In the genomic region with DNA sequence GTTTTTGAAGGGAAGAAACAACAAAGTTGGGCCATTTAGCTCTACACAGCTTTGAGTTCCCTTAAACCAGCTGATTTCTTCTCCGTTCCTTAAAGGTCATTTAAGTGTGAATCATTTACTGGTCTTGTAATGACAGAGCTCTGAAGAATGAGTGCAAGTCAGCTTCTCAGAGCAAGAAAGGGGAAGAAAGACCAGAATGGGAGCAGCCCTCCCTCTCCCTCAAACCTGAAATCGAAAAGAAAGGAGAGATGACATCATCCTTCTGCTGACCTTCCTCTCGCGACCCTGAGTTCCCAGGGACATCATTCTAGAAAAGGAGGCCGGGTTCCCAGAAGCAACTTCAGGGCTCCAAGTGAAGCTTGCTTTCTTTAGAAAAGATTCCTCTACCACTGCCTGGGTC, we compare ENCODE assay signal across 12 mouse cellular contexts. TPM values are rescaled to one million over a fixed set of nuclear protein-coding genes. Genes with fewer than 3 reads are reported as not detected.
A peak's percentile ranks its signal among the peaks of the same experiment; 100 is the strongest.
DNase-seq lines count a peak whose midpoint lies in the region; ATAC-seq and TF ChIP-seq lines count a peak whose summit lies in the region.
"Had no signal": no experiment of that assay in that cellular context is flagged by ENCODE, and none has a peak within 500 bp of the region (broad histone marks: within the 10 kb centered on the region; RNA-seq: fewer than 3 reads in every experiment).

No protein-coding gene starts in this region.

- ATAC-seq in forebrain, embryonic 12.5 days (ENCODE audit: low FRiP score), result no peak
- ATAC-seq in kidney, postnatal 0 days (replicated peaks; ENCODE audit: low FRiP score, low read depth), result peak; percentile 59; the same call in 1 of the 2 replicates
- peak; percentile 37 for ATAC-seq in Patski
- no peak for ATAC-seq in cerebellum, adult (ENCODE audit: insufficient number of reproducible peaks, low FRiP score, low TSS enrichment)

- in situ Hi-C loops in Patski (cut with MboI; ENCODE audit: low pct_unique_long_range_greater_than_20kb), result no loop called here

- CTCF ChIA-PET in Patski (lab: Charles Lee), result interaction anchor here (0.7 to 1.4 kb wide), 7 partner anchors 9 to 183 kb away, joined by 3 to 6 read pairs (median 4); no protein-coding TSS in a partner anchor

- WGBS in forebrain, embryonic 10.5 days, result 59% methylated on average over 5 of the region's 5 CpGs
- 33% methylated on average over 5 of the region's 5 CpGs for WGBS in forebrain, embryonic 12.5 days
- 31% methylated on average over 5 of the region's 5 CpGs for WGBS in kidney, postnatal 0 days

- no peak for DNase-seq in forebrain, embryonic 10.5 days (ENCODE audit: extremely low spot score, low spot score)
- peak; percentile 34 for DNase-seq in kidney, postnatal 0 days (ENCODE audit: low spot score)
- DNase-seq in kidney, adult 8-10 months, result no peak
- DNase-seq in Patski (ENCODE audit: low read depth, low spot score), result no peak
- DNase-seq in fibroblast of lung, adult 2 months (ENCODE audit: low read depth), result peak; percentile 85
- DNase-seq in lung, postnatal 36 days, result no peak
- DNase-seq: cerebellum, adult 11 months; thymus, adult 18-20 months had no signal

- no peak for TF ChIP-seq CTCF in kidney, postnatal 0 days (IDR thresholded peaks at IDR 0.05; ENCODE audit: low read depth)
- no peak for TF ChIP-seq CTCF in Patski (IDR thresholded peaks at IDR 0.05)

- no peaks in the 10 kb centered on the region for H3K27me3 ChIP-seq in forebrain, embryonic 10.5 days (ENCODE audit: poor library complexity, severe bottlenecking)
- H3K27me3 ChIP-seq in forebrain, embryonic 12.5 days, result 0 out of 2 replicates have a peak, but pooled peaks cover 3% of the 10 kb centered on the region
- H3K27me3 ChIP-seq in kidney, postnatal 0 days (ENCODE audit: insufficient read depth, low read length), result no peaks in the 10 kb centered on the region
- no peaks in the 10 kb centered on the region for H3K27me3 ChIP-seq in Patski
- H3K27me3 ChIP-seq: limb, embryonic 15.5 days had no signal

- peak overlapping the region; percentile 59 for H3K27ac ChIP-seq in forebrain, embryonic 10.5 days
- H3K27ac ChIP-seq in forebrain, embryonic 12.5 days, result no peak overlapping the region
- peak overlapping the region; percentile 54 for H3K27ac ChIP-seq in kidney, postnatal 0 days

- no peak overlapping the region for H3K4me2 ChIP-seq in forebrain, embryonic 12.5 days
- H3K4me2 ChIP-seq in kidney, postnatal 0 days (ENCODE audit: low read length), result no peak overlapping the region
- H3K4me2 ChIP-seq: limb, embryonic 15.5 days had no signal

- H3K9me3 ChIP-seq in forebrain, embryonic 10.5 days, result peaks cover 5% of the 10 kb centered on the region; the same call in 1 of the 2 replicates
- H3K9me3 ChIP-seq in forebrain, embryonic 12.5 days, result no peaks in the 10 kb centered on the region
- H3K9me3 ChIP-seq in kidney, postnatal 0 days (replicated peaks; ENCODE audit: low read length), result no peaks in the 10 kb centered on the region
- H3K9me3 ChIP-seq: G1E; limb, embryonic 15.5 days had no signal

- no peak overlapping the region for H3K9ac ChIP-seq in forebrain, embryonic 12.5 days
- H3K9ac ChIP-seq in kidney, postnatal 0 days (ENCODE audit: low read depth, low read length), result no peak overlapping the region
- H3K9ac ChIP-seq: limb, embryonic 15.5 days had no signal

- POLR2A ChIA-PET in Patski (lab: Charles Lee), result no interaction called here

- no peak overlapping the region for H3K4me3 ChIP-seq in forebrain, embryonic 10.5 days
- H3K4me3 ChIP-seq in forebrain, embryonic 12.5 days (replicated peaks), result no peak overlapping the region
- no peak overlapping the region for H3K4me3 ChIP-seq in kidney, postnatal 0 days (replicated peaks; ENCODE audit: low read depth, low read length)
- H3K4me3 ChIP-seq: limb, embryonic 15.5 days had no signal

- H3K36me3 ChIP-seq in forebrain, embryonic 10.5 days (replicated peaks), result no peaks in the 10 kb centered on the region
- H3K36me3 ChIP-seq in forebrain, embryonic 12.5 days (replicated peaks), result no peaks in the 10 kb centered on the region
- no peaks in the 10 kb centered on the region for H3K36me3 ChIP-seq in kidney, postnatal 0 days (ENCODE audit: insufficient read depth, low read length)
- H3K36me3 ChIP-seq: G1E; limb, embryonic 15.5 days had no signal

- H3K4me1 ChIP-seq in forebrain, embryonic 10.5 days, result peaks cover 22% of the 10 kb centered on the region
- peaks cover 24% of the 10 kb centered on the region for H3K4me1 ChIP-seq in forebrain, embryonic 12.5 days
- H3K4me1 ChIP-seq in kidney, postnatal 0 days (replicated peaks; ENCODE audit: insufficient read depth, low read length), result 0 out of 2 replicates have a peak, but pooled peaks cover 7% of the 10 kb centered on the region

RNA-seq across cellular contexts. Expression of gene Slc44a3, which starts 41.3 kb away (rescaled TPM):
- 0.55 and 0.64 TPM in 2 replicates for polyA plus RNA-seq in forebrain, embryonic 10.5 days (2016; fragmentation: Nextera tagmentation; extraction: Ambion mirVana)
- 0.53 and 0.97 TPM in 2 replicates for polyA plus RNA-seq in forebrain, embryonic 12.5 days (2016; fragmentation: Nextera tagmentation; extraction: Ambion mirVana)
- polyA plus RNA-seq in kidney, postnatal 0 days (2015; fragmentation: Nextera tagmentation; extraction: Ambion mirVana), result 16.9 and 18.2 TPM in 2 replicates
- polyA plus RNA-seq in Patski (2021), result 0.24 TPM
- polyA plus RNA-seq: G1E had no signal

Comparison
In these comparisons a context has a peak if more than half of its experiments do, and no peak if none do; other contexts are left out.
1. DNase-seq: peak in kidney, postnatal 0 days (single experiment) and fibroblast of lung, adult 2 months (single experiment); none in forebrain, embryonic 10.5 days (single experiment), kidney, adult 8-10 months (0 of 2), Patski (single experiment) and lung, postnatal 36 days (single experiment).
2. ATAC-seq: peak in kidney, postnatal 0 days (single experiment) and Patski (single experiment); none in forebrain, embryonic 12.5 days (single experiment) and cerebellum, adult (single experiment).